Mouse (Mus musculus): ENCODE measurements around the gene Gstt4. TPM values are rescaled to one million over a fixed set of nuclear protein-coding genes. Genes with fewer than 3 reads are reported as not detected.

The Gstt4 gene
- total and polyA plus RNA-seq, 3 experiments, result not detected

DNA sequence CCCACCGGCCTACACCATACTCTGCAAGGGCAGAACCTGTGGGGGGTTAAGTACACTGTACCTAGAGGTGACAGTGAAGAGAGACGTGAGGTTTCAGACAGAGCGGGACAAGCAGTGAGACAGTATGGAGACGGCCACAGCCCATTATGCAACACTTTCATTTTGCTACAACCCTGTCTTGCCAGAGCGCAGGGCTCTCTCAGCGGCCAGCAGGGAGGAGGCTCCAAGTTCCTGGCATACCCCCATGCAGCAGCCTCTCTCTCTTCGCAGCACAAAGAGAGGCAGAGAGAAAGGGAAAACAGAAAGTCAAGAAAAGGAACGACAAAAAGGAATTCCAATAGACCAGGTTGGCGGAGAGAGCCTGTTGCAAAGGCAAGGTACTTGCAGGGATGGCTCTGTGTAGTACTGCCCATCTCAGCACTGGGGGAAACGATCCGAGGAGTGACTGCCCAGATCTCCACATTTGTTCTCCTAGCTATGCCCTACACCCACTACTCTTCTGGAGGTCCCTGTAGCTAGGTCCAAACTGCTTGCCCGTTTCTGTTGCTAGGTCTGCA is 24.6 kb downstream of the Gstt4 start:
- H3K4me1 ChIP-seq (ENCODE audit: insufficient read depth, low read depth, low read length), result peaks cover 14% of the 10 kb centered on the region
- no peak for DNase-seq (ENCODE audit: low spot score)

GRCm38 (mm10) chr10:75796731-75797516 is 25.4 kb downstream of the Gstt4 start:
- no peak for ATAC-seq (ENCODE audit: extremely low read depth, insufficient number of reproducible peaks, low FRiP score, poor library complexity, severe bottlenecking)
- no peak for DNase-seq (ENCODE audit: low spot score)
- Histone ChIP-seq H3K36me3 (replicated peaks) (no peaks in the 10 kb centered on the region), H3K9me3 (replicated peaks) (no peaks in the 10 kb centered on the region), H3K4me1 (ENCODE audit: insufficient read depth, low read depth, low read length) (peaks cover 14% of the 10 kb centered on the region), H3K4me3 (ENCODE audit: low read depth, low read length) (no peak overlapping the region), H3K27me3 (ENCODE audit: insufficient read depth, low read length) (peaks cover 30% of the 10 kb centered on the region)
- TF ChIP-seq POLR2AphosphoS5 (IDR thresholded peaks at IDR 0.05; ENCODE audit: insufficient replicate concordance, low read depth, low read length) (no peak), GATA2 (IDR thresholded peaks at IDR 0.05; ENCODE audit: borderline replicate concordance, low read depth, low read length) (no peak), TAL1 (conservative IDR thresholded peaks at IDR 0.05; ENCODE audit: low read depth, low read length) (no peak), CTCF (IDR thresholded peaks at IDR 0.05; ENCODE audit: low read depth, low read length) (no peak), GATA1 (IDR thresholded peaks at IDR 0.05; ENCODE audit: borderline replicate concordance, low read length) (no peak)

More for the DNA sequence above, 24.6 kb downstream of the Gstt4 start:
- no peak for ATAC-seq (ENCODE audit: extremely low read depth, insufficient number of reproducible peaks, low FRiP score, poor library complexity, severe bottlenecking)
- Histone ChIP-seq H3K9me3 (replicated peaks) (no peaks in the 10 kb centered on the region), H3K36me3 (replicated peaks) (no peaks in the 10 kb centered on the region), H3K4me3 (ENCODE audit: low read depth, low read length) (peak overlapping the region; percentile 57; the same call in 1 of the 2 replicates), H3K27me3 (ENCODE audit: insufficient read depth, low read length) (peaks cover 25% of the 10 kb centered on the region)
- TF ChIP-seq POLR2AphosphoS5 (IDR thresholded peaks at IDR 0.05; ENCODE audit: insufficient replicate concordance, low read depth, low read length) (no peak), TAL1 (conservative IDR thresholded peaks at IDR 0.05; ENCODE audit: low read depth, low read length) (no peak), GATA1 (IDR thresholded peaks at IDR 0.05; ENCODE audit: borderline replicate concordance, low read length) (no peak), CTCF (IDR thresholded peaks at IDR 0.05; ENCODE audit: low read depth, low read length) (no peak), GATA2 (IDR thresholded peaks at IDR 0.05; ENCODE audit: borderline replicate concordance, low read depth, low read length) (no peak)

DNA sequence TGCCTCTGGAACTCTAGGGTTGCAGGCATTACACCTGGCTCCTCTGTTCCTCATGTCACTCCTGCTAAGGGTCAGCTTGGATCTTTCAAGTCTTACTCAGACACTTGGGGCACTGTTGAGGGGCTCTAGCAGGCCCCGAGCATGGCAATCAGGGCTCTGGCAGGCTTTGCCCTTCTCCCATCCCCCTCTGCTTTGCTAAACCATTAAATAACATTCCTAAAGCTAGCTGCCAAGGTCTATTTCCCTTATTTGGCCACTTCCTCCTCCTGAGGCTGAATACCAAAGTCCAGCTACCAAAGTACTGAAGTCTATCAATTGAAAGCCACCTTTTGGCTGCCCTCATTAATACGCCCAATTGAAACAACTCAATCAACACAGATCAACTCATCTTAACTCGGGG is 27.5 kb downstream of the Gstt4 start:
- no peak for ATAC-seq (ENCODE audit: extremely low read depth, insufficient number of reproducible peaks, low FRiP score, poor library complexity, severe bottlenecking)
- peaks cover 17% of the 10 kb centered on the region for H3K4me1 ChIP-seq (ENCODE audit: insufficient read depth, low read depth, low read length)

DNA sequence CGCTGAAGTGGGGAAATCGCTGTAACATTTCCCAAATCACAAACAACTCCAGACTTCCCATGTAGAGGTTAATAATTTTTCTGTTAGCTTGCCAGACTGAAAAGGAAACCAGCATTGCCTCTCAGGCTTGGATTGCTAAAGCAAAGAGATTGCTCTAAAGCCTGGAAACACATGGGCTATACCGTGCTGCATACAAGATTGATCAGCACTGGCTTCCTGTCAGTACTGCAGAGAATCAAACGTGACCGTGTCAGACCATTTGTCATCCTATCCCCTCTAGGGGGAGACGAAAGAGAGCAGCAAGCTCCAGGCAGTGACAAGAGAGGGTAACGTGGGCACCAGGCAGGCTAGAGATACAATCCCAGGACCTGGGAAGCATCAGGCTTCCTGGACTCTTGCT is 31.6 kb downstream of the Gstt4 start:
- DNase-seq (ENCODE audit: low spot score) (no peak), ATAC-seq (ENCODE audit: extremely low read depth, insufficient number of reproducible peaks, low FRiP score, poor library complexity, severe bottlenecking) (no peak)
- Histone ChIP-seq H3K4me1 (ENCODE audit: insufficient read depth, low read depth, low read length) (0 out of 2 replicates have a peak, but pooled peaks cover 2% of the 10 kb centered on the region), H3K4me3 (ENCODE audit: low read depth, low read length) (no peak overlapping the region), H3K27me3 (ENCODE audit: insufficient read depth, low read length) (peaks cover 17% of the 10 kb centered on the region; the same call in 1 of the 2 replicates), H3K9me3 (replicated peaks) (no peaks in the 10 kb centered on the region), H3K36me3 (replicated peaks) (no peaks in the 10 kb centered on the region)
- TF ChIP-seq GATA1 (IDR thresholded peaks at IDR 0.05; ENCODE audit: borderline replicate concordance, low read length) (no peak), CTCF (IDR thresholded peaks at IDR 0.05; ENCODE audit: low read depth, low read length) (no peak), GATA2 (IDR thresholded peaks at IDR 0.05; ENCODE audit: borderline replicate concordance, low read depth, low read length) (no peak), POLR2AphosphoS5 (IDR thresholded peaks at IDR 0.05; ENCODE audit: insufficient replicate concordance, low read depth, low read length) (no peak), TAL1 (conservative IDR thresholded peaks at IDR 0.05; ENCODE audit: low read depth, low read length) (no peak)

More for the DNA sequence above, 27.5 kb downstream of the Gstt4 start:
- TF ChIP-seq GATA1 (IDR thresholded peaks at IDR 0.05; ENCODE audit: borderline replicate concordance, low read length) (no peak), CTCF (IDR thresholded peaks at IDR 0.05; ENCODE audit: low read depth, low read length) (no peak), TAL1 (conservative IDR thresholded peaks at IDR 0.05; ENCODE audit: low read depth, low read length) (no peak), GATA2 (IDR thresholded peaks at IDR 0.05; ENCODE audit: borderline replicate concordance, low read depth, low read length) (no peak), POLR2AphosphoS5 (IDR thresholded peaks at IDR 0.05; ENCODE audit: insufficient replicate concordance, low read depth, low read length) (no peak)
- no peaks in the 10 kb centered on the region for H3K9me3 ChIP-seq (replicated peaks)
- H3K4me3 ChIP-seq (ENCODE audit: low read depth, low read length), result no peak overlapping the region
- no peaks in the 10 kb centered on the region for H3K36me3 ChIP-seq (replicated peaks)
- no peak for DNase-seq (ENCODE audit: low spot score)
- H3K27me3 ChIP-seq (ENCODE audit: insufficient read depth, low read length), result peaks cover 29% of the 10 kb centered on the region

DNA sequence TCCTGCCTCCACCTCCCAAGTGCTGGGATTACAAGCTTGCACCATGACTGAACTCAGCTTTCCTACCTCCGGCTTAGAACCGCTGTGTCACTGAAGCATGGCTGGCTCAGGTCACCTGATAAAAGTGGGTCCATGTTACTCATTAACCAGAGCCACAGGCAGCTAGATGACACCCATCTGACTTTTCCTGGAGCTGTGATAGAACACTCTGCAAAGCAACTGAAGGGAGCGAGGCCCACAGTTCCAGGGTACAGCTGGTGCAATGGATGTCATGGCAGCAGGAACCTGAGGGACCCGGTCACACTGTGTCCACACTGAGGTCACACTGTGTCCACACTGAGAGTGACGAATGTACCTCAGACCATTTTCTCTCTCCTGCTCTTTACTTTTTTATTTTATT is 32.5 kb downstream of the Gstt4 start:
- H3K9me3 ChIP-seq (replicated peaks), result no peaks in the 10 kb centered on the region
- no peak for DNase-seq (ENCODE audit: low spot score)
- H3K4me1 ChIP-seq (ENCODE audit: insufficient read depth, low read depth, low read length), result 0 out of 2 replicates have a peak, but pooled peaks cover 2% of the 10 kb centered on the region
- TF ChIP-seq CTCF (IDR thresholded peaks at IDR 0.05; ENCODE audit: low read depth, low read length) (no peak), TAL1 (conservative IDR thresholded peaks at IDR 0.05; ENCODE audit: low read depth, low read length) (no peak), POLR2AphosphoS5 (IDR thresholded peaks at IDR 0.05; ENCODE audit: insufficient replicate concordance, low read depth, low read length) (no peak), GATA2 (IDR thresholded peaks at IDR 0.05; ENCODE audit: borderline replicate concordance, low read depth, low read length) (no peak), GATA1 (IDR thresholded peaks at IDR 0.05; ENCODE audit: borderline replicate concordance, low read length) (no peak)
- H3K36me3 ChIP-seq (replicated peaks), result no peaks in the 10 kb centered on the region
- no peak for ATAC-seq (ENCODE audit: extremely low read depth, insufficient number of reproducible peaks, low FRiP score, poor library complexity, severe bottlenecking)
- no peak overlapping the region; the same call in 1 of the 2 replicates for H3K4me3 ChIP-seq (ENCODE audit: low read depth, low read length)
- H3K27me3 ChIP-seq (ENCODE audit: insufficient read depth, low read length), result peaks cover 17% of the 10 kb centered on the region; the same call in 1 of the 2 replicates
